Mouse (Mus musculus) intestine, embryonic 14.5 days (tissue): ENCODE measurements around the gene Gm6583. TPM values are rescaled to one million over a fixed set of nuclear protein-coding genes. Genes with fewer than 3 reads are reported as not detected.

Experiments
- ATAC-seq: fragments of 200-750 bp; cut with Nextera tagmentation; replicated peaks from 2 replicates; pipeline ENCODE4 v1.8.0; 2017; ENCODE audit warnings: low read depth, moderate number of reproducible peaks, moderate TSS enrichment, moderate library complexity; ENCODE audit not compliant: low FRiP score, low TSS enrichment
- DNase-seq: peaks from one replicate; pipeline ENCODE4 v3.0.0-alpha.2; 2018; ENCODE audit warnings: low spot score
- H3K27ac ChIP-seq: fragments of 300-500 bp; sonication (generic); 2 replicates; pipeline ENCODE4 v1.5.1; 2014; ENCODE audit warnings: low read depth, mild to moderate bottlenecking, control low read depth
- H3K27me3 ChIP-seq: fragments of 300-500 bp; sonication (generic); replicated peaks from 2 replicates; pipeline ENCODE4 v1.6.1; 2014; ENCODE audit warnings: low read length, control low read depth; ENCODE audit not compliant: control insufficient read depth, insufficient read depth
- H3K36me3 ChIP-seq: fragments of 300-500 bp; sonication (generic); 2 replicates; pipeline ENCODE4 v1.6.1; 2014; ENCODE audit warnings: low read length, control low read depth; ENCODE audit not compliant: control insufficient read depth, insufficient read depth
- H3K4me1 ChIP-seq: fragments of 300-500 bp; sonication (generic); replicated peaks from 2 replicates; pipeline ENCODE4 v1.6.1; 2014; ENCODE audit warnings: low read length, control low read depth, mixed read lengths; ENCODE audit not compliant: control insufficient read depth, insufficient read depth
- H3K4me2 ChIP-seq: fragments of 300-500 bp; sonication (generic); 2 replicates; pipeline ENCODE4 v1.6.1; 2014; ENCODE audit warnings: low read length
- H3K4me3 ChIP-seq: fragments of 300-500 bp; sonication (generic); 2 replicates; pipeline ENCODE4 v1.5.1; 2014; ENCODE audit warnings: low read depth, low read length, control low read depth, mixed read lengths
- H3K9ac ChIP-seq: fragments of 300-500 bp; sonication (generic); 2 replicates; pipeline ENCODE4 v1.6.1; 2014; ENCODE audit warnings: mild to moderate bottlenecking, low read length
- H3K9me3 ChIP-seq: fragments of 300-500 bp; sonication (generic); 2 replicates; pipeline ENCODE4 v1.6.1; 2016; ENCODE audit warnings: low read length, control low read depth; ENCODE audit not compliant: control insufficient read depth
- WGBS: fragments of 180-500 bp; shearing (Covaris S2); extraction: QIAGEN DNeasy Blood & Tissue Kit; methylation state at CpG from one replicate; pipeline ENCODE4 v1.1.7; 2014; 5-methylcytosine and 5-hydroxymethylcytosine counted together
- polyA plus RNA-seq: library from polyadenylated mRNA; unstranded; fragments of >200 nt; fragmentation: Nextera tagmentation; extraction: Ambion mirVana; gene quantifications from 2 replicates; pipeline ENCODE4 v1.2.1, GENCODE M21; 2014

The Gm6583 gene
- polyA plus RNA-seq, 1 experiment from 2014 or later, result 0.11 TPM

DNA sequence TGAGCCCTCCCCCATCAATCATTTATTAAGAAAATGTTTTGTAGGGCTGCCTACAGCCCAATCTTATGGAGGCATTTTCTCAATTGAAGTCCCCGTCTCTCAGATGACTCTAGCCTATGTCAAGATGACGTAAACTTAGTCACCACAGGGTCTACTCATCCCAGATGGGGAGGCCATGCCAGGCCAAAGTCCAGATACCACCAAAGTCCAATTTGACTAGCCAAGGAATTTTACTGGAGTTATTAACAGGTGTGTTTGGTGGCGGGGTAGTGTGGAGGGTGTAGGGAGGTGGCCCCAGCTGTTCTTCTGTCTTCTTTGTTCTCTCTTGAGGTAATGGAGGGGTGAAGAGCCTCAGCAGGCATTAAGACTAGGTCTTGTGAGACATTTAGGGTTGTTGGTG lies 4.2 kb upstream of the Gm6583 start:
- Histone ChIP-seq H3K4me1 (no peaks in the 10 kb centered on the region), H3K9ac (no peak overlapping the region), H3K27ac (no peak overlapping the region), H3K9me3 (no peaks in the 10 kb centered on the region), H3K4me2 (no peak overlapping the region), H3K36me3 (peaks cover 43% of the 10 kb centered on the region), H3K27me3 (no peaks in the 10 kb centered on the region), H3K4me3 (no peak overlapping the region)
- ATAC-seq (no peak), DNase-seq (no peak)
- 92% methylated on average over 3 of the region's 3 CpGs for WGBS

DNA sequence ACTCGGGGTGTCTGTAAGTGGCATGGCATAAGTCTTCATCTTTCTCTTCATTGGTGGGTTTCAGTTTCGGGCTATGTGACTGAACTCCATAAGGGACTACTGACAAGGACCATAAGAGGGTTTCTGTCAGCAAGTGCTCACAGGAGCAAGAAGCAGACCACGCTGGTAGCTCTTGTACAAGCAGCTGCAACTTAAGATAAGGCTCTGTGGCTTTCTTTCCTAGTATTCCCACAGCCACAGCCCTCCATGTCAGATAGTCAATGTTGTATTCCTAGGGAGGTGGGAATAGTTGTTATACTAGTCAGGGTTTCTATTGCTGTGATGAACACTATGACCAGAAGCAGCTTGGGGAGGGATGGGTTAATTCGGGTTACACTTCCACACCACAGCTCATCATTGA lies 3.7 kb upstream of the Gm6583 start:
- H3K4me2 ChIP-seq, result no peak overlapping the region
- 83% methylated on average over 4 of the region's 4 CpGs for WGBS

DNA sequence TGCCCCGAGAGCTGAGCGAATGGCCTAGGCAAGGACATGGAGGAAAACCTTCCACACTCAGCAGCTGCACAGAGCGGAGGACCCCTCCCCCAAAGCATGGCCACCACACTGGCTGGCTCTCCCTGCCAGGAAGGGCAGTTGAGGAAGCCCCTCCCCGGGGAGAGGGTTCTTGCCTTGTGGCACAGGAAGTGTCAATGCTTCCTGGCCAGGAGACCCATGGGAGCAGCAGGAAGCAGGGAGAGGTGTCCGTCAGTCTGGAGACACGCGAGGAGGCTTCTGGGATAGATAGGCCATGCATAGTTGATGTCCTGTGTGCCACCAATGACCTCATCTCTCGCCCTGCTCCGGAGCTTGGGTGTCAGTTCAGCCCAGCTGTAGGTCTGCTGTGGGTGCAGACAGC lies 489 bp upstream of the Gm6583 start:
- Histone ChIP-seq H3K4me2 (no peak overlapping the region), H3K36me3 (peaks cover 48% of the 10 kb centered on the region), H3K9ac (no peak overlapping the region), H3K4me3 (no peak overlapping the region), H3K27ac (no peak overlapping the region), H3K4me1 (no peaks in the 10 kb centered on the region), H3K27me3 (no peaks in the 10 kb centered on the region), H3K9me3 (no peaks in the 10 kb centered on the region)
- DNase-seq (no peak), ATAC-seq (no peak)
- 88% methylated on average over 9 of the region's 9 CpGs for WGBS

More for the DNA sequence above, 3.7 kb upstream of the Gm6583 start:
- Histone ChIP-seq H3K36me3 (peaks cover 43% of the 10 kb centered on the region), H3K4me3 (no peak overlapping the region), H3K4me1 (no peaks in the 10 kb centered on the region), H3K27ac (no peak overlapping the region), H3K9ac (no peak overlapping the region), H3K9me3 (no peaks in the 10 kb centered on the region), H3K27me3 (no peaks in the 10 kb centered on the region)
- ATAC-seq, result no peak
- no peak for DNase-seq

DNA sequence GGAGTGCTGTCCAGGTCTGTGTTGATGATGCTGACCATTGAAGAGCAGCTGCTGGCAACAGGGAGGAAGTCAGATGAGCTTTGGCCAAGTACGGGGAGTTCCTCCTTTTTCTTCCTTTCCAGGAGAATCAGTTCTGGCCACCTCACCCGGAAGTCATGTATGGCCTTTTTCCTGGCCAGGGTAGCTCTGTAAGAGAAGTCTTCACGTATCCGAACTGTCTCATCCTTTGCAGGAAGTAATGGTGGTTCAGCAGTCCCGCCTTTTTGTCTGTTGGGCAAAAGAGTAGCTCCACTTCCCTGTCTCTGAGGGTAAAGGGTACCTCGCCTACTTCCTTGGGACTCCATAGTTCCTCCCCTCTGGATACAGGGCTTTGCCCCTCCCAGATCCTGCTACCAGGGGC lies 340 bp downstream of the Gm6583 start:
- Histone ChIP-seq H3K27ac (no peak overlapping the region), H3K9me3 (no peaks in the 10 kb centered on the region), H3K36me3 (peaks cover 54% of the 10 kb centered on the region), H3K4me1 (no peaks in the 10 kb centered on the region), H3K27me3 (no peaks in the 10 kb centered on the region), H3K9ac (no peak overlapping the region), H3K4me3 (no peak overlapping the region), H3K4me2 (no peak overlapping the region)
- DNase-seq (no peak), ATAC-seq (no peak)
- 93% methylated on average over 6 of the region's 6 CpGs for WGBS

DNA sequence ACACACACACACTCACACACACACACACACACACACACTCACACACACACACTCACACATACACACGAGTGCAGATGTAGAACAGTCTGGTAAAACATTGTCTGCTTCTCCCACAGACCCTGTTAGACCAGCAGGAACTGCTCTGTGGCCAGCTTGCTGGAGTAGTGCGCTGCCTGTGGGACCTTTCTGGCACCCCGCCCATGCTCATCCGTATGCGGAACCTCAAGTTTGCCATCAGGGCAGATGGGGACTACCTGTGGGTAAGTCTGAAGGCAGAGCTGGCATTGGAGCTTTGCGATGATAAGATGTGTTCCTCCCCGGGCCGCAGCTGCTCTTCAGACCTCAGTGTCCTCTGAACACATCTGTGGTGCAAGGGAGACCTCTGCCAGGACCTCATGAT lies 6.7 kb downstream of the Gm6583 start:
- no peak overlapping the region for H3K27ac ChIP-seq
- H3K27me3 ChIP-seq, result no peaks in the 10 kb centered on the region
- DNase-seq (no peak), ATAC-seq (no peak)
- H3K9ac ChIP-seq, result no peak overlapping the region
- H3K4me2 ChIP-seq, result no peak overlapping the region
- peaks cover 69% of the 10 kb centered on the region for H3K36me3 ChIP-seq
- H3K4me1 ChIP-seq, result peaks cover 7% of the 10 kb centered on the region; the same call in 1 of the 2 replicates
- WGBS, result 93% methylated on average over 8 of the region's 8 CpGs
- no peaks in the 10 kb centered on the region for H3K9me3 ChIP-seq
- H3K4me3 ChIP-seq, result no peak overlapping the region

DNA sequence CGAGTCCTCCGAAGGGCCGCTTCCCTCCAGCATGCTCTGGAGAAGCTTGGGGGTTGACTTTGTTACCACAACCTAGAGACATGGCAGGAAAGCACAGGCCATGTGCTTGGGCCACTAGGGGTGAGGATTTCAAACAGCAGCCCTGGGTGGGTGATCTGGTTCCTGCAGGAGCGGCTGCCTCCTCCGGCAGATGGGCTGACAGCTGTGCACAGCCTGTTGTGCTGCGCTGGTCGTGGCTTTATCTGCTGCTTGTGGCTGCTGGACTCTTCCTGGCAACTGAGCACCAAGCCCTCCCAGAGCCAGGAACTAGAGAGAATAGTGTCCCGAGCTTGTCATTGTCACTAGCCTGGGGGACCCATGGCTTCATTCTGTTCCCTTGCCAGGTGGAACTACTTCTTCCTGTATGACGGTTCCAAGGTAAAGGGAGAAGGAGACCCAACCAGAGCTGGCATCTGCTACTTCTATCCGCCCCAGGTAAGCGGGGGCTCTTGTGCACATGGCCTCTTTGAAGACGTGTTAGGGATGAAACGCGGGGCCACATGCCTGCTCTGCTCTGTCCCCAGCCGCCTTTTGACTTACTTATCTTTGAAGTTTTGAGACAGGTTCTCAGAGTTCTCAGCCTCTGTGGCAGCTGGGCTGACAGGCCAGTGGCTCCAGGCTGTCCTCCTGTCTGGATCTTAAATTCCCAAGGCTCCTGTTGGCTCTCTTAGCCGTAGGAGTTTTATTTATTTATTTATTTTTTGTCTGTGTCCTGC lies 9.4 kb downstream of the Gm6583 start:
- Histone ChIP-seq H3K27ac (no peak overlapping the region), H3K4me3 (no peak overlapping the region), H3K9ac (0 out of 2 replicates have a peak overlapping the region, but pooled peaks have one; percentile 10), H3K9me3 (no peaks in the 10 kb centered on the region), H3K4me1 (peaks cover 21% of the 10 kb centered on the region; the same call in 1 of the 2 replicates), H3K4me2 (peak overlapping the region; percentile 36; the same call in 1 of the 2 replicates), H3K27me3 (no peaks in the 10 kb centered on the region), H3K36me3 (peaks cover 45% of the 10 kb centered on the region)
- no peak for DNase-seq
- 80% methylated on average over 16 of the region's 16 CpGs for WGBS
- no peak for ATAC-seq

DNA sequence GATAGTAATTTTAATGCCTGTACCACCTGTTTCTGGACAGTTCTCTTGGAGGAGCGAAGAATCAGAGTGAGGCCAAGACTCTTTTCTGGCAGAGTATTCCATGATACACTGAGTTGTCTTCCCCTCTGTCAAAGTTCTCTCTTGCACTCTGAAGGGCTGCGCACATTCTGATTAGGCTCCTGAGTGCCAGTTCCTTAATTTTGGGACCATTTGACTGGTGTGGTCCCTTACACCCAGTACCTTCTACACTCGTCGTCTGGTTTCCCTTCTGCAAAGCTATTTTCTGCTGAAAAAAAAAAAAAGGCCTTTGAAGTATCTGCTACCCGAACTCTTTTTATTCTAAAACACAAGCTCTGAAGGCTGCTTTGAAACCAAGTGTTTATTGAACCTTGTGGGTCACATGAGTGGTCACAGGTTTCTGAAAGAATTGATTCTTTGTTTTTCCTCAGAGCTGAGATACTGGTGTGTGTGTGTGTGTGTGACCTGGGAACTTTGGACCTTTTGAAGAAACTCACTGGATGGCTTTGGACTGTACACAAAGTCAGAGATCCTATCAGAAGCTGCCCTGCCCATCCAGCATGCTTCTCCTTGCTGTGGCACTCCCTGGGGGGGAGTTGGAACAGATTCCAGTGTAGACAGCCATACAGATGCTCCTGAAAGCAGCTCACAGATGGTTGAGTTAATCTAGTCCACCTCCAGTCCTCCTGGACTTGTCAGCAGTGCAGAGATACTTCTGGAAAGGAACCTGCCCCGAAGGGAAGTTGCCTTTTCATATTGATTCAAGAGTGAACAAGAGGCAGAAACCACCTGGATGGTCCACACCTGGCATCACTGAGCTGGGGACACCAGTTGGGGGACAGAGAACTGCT lies 11.5 kb downstream of the Gm6583 start:
- H3K4me3 ChIP-seq, result no peak overlapping the region
- 74% methylated on average over 6 of the region's 6 CpGs for WGBS
- no peaks in the 10 kb centered on the region for H3K27me3 ChIP-seq
- H3K27ac ChIP-seq, result peak overlapping the region; percentile 70
- ATAC-seq, result peak; percentile 52; the same call in 1 of the 2 replicates
- peaks cover 42% of the 10 kb centered on the region for H3K36me3 ChIP-seq
- no peak for DNase-seq
- H3K9me3 ChIP-seq, result no peaks in the 10 kb centered on the region
- peaks cover 21% of the 10 kb centered on the region; the same call in 1 of the 2 replicates for H3K4me1 ChIP-seq
- peak overlapping the region; percentile 76 for H3K4me2 ChIP-seq
- H3K9ac ChIP-seq, result no peak overlapping the region

DNA sequence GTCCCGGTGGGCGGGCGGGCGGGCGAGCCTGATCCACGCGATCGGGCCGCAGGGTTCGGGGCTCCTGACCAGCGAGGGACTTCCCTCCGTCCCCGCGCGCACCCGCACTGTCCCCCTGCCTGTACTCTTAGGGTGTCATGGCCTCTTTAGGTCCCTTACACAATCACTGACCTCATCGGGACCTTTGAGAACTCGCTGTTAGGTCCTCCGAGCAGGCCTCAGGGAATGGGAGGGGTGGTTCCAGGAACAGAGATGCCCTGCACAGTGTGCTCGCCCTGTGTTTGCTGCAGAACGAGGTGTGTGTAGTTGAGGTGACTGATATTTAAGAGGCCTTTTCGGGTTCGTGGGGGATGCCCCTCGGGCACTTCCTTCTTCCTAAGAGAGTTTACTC lies 12.6 kb downstream of the Gm6583 start:
- H3K27ac ChIP-seq, result peak overlapping the region; percentile 70
- peaks cover 46% of the 10 kb centered on the region for H3K36me3 ChIP-seq
- H3K4me1 ChIP-seq, result peaks cover 21% of the 10 kb centered on the region; the same call in 1 of the 2 replicates
- peak overlapping the region; percentile 76 for H3K4me2 ChIP-seq
- H3K4me3 ChIP-seq, result peak overlapping the region; percentile 71
- DNase-seq (no peak), ATAC-seq (peak; percentile 52)
- peak overlapping the region; percentile 89 for H3K9ac ChIP-seq
- 0% methylated on average over 24 of the region's 24 CpGs for whole genome bisulfite sequencing
- H3K27me3 ChIP-seq, result no peaks in the 10 kb centered on the region
- H3K9me3 ChIP-seq, result no peaks in the 10 kb centered on the region
